9 mouse cellular contexts compared by ENCODE assay signal in the genomic region with DNA sequence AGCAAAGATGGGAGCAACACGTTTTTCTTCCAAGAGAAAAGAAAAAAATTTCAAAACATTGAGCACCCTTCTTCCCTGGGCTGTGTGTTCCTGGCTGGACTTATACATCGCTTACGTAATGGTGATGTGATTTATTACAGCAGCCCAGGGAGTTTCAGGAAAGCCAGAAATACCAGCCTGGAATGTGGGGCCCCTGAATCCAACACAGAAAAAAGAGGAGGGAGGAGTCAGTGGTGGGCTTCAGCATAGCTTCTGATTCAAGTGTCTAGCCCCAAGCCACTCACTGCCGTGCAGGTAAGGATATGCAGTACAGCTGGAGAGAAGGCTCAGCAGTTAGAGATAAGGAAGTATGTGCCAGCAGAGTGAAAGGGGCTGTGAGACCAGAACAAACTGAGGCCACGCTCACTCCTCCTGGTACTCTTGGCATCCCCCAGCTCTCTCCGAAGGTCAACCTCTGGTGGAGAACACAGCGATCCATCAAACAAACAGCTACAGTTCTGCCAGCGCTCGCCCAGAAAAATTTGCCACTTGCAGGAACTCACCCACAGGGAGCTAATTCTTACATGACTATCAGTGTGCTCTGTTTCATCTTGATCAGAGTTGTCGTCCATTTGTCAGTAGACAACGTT.
DNase-seq lines count a peak whose midpoint lies in the region; ATAC-seq lines count a peak whose summit lies in the region.
"Had no signal": no experiment of that assay in that cellular context is flagged by ENCODE, and none has a peak within 500 bp of the region (broad histone marks: within the 10 kb centered on the region; RNA-seq: fewer than 3 reads in every experiment).

No protein-coding gene starts in this region.

- DNase-seq in forebrain, embryonic 10.5 days (ENCODE audit: extremely low spot score, low spot score): no peak
- DNase-seq in 3T3-L1 (ENCODE audit: low read depth, low spot score): peak; percentile 66
- DNase-seq in embryo, embryonic 9.5 days (ENCODE audit: extremely low spot score): peak; percentile 37
- no peak for DNase-seq in spleen, postnatal 4 days (ENCODE audit: low spot score in 2 of 2)
- DNase-seq: cerebellum, adult 11 months had no signal

- no peak overlapping the region for H3K4me3 ChIP-seq in forebrain, embryonic 10.5 days
- H3K4me3 ChIP-seq in forebrain, embryonic 12.5 days (replicated peaks): no peak overlapping the region
- H3K4me3 ChIP-seq in lung, embryonic 16.5 days (ENCODE audit: low read length): no peak overlapping the region
- no peak overlapping the region for H3K4me3 ChIP-seq in midbrain, embryonic 16.5 days (ENCODE audit: low read depth, low read length)
- H3K4me3 ChIP-seq in liver, embryonic 12.5 days: no peak overlapping the region

- 0 out of 2 replicates have a peak overlapping the region, but pooled peaks have one; percentile 11 for H3K27ac ChIP-seq in forebrain, embryonic 10.5 days
- H3K27ac ChIP-seq in forebrain, embryonic 12.5 days: no peak overlapping the region
- H3K27ac ChIP-seq in lung, embryonic 16.5 days (ENCODE audit: low read length): peak overlapping the region; percentile 51
- H3K27ac ChIP-seq in midbrain, embryonic 16.5 days (ENCODE audit: low read length): no peak overlapping the region
- no peak overlapping the region for H3K27ac ChIP-seq in liver, embryonic 12.5 days

- H3K27me3 ChIP-seq in forebrain, embryonic 10.5 days (ENCODE audit: poor library complexity, severe bottlenecking): no peaks in the 10 kb centered on the region
- H3K27me3 ChIP-seq in forebrain, embryonic 12.5 days: no peaks in the 10 kb centered on the region
- H3K27me3 ChIP-seq in lung, embryonic 16.5 days (ENCODE audit: control insufficient read depth, insufficient read depth, low read depth, low read length): peaks cover 5% of the 10 kb centered on the region
- H3K27me3 ChIP-seq in midbrain, embryonic 16.5 days (ENCODE audit: control insufficient read depth, insufficient read depth, low read depth, low read length): no peaks in the 10 kb centered on the region
- no peaks in the 10 kb centered on the region for H3K27me3 ChIP-seq in liver, embryonic 12.5 days (replicated peaks)

- 84% methylated on average over 11 of the region's 11 CpGs for WGBS in forebrain, embryonic 10.5 days
- WGBS in forebrain, embryonic 12.5 days: 90% methylated on average over 11 of the region's 11 CpGs
- 12% methylated on average over 11 of the region's 11 CpGs for WGBS in lung, embryonic 16.5 days
- 83% methylated on average over 11 of the region's 11 CpGs for WGBS in midbrain, embryonic 16.5 days
- WGBS in liver, embryonic 12.5 days (ENCODE audit: insufficient replicate concordance): 48% methylated on average over 11 of the region's 11 CpGs

- H3K9me3 ChIP-seq in forebrain, embryonic 10.5 days: no peaks in the 10 kb centered on the region
- no peaks in the 10 kb centered on the region for H3K9me3 ChIP-seq in forebrain, embryonic 12.5 days
- no peaks in the 10 kb centered on the region for H3K9me3 ChIP-seq in lung, embryonic 16.5 days (ENCODE audit: control insufficient read depth, low read length)
- no peaks in the 10 kb centered on the region for H3K9me3 ChIP-seq in midbrain, embryonic 16.5 days (replicated peaks; ENCODE audit: control insufficient read depth, low read length, poor library complexity, severe bottlenecking)
- no peaks in the 10 kb centered on the region for H3K9me3 ChIP-seq in liver, embryonic 12.5 days (replicated peaks)

- no peaks in the 10 kb centered on the region for H3K36me3 ChIP-seq in forebrain, embryonic 10.5 days (replicated peaks)
- H3K36me3 ChIP-seq in forebrain, embryonic 12.5 days (replicated peaks): no peaks in the 10 kb centered on the region
- H3K36me3 ChIP-seq in lung, embryonic 16.5 days (ENCODE audit: control insufficient read depth, insufficient read depth, low read length): no peaks in the 10 kb centered on the region
- no peaks in the 10 kb centered on the region for H3K36me3 ChIP-seq in midbrain, embryonic 16.5 days (ENCODE audit: control insufficient read depth, insufficient read depth, low read length)
- H3K36me3 ChIP-seq in liver, embryonic 12.5 days: no peaks in the 10 kb centered on the region

- H3K4me2 ChIP-seq in forebrain, embryonic 12.5 days: no peak overlapping the region
- H3K4me2 ChIP-seq in lung, embryonic 16.5 days (ENCODE audit: low read depth, low read length): 0 out of 2 replicates have a peak overlapping the region, but pooled peaks have one; percentile 8
- no peak overlapping the region for H3K4me2 ChIP-seq in midbrain, embryonic 16.5 days (ENCODE audit: low read length)
- H3K4me2 ChIP-seq in liver, embryonic 12.5 days: no peak overlapping the region

- no peak overlapping the region for H3K9ac ChIP-seq in forebrain, embryonic 12.5 days
- H3K9ac ChIP-seq in lung, embryonic 16.5 days (ENCODE audit: low read length): no peak overlapping the region; the same call in 1 of the 2 replicates
- H3K9ac ChIP-seq in midbrain, embryonic 16.5 days (ENCODE audit: low read depth, low read length): no peak overlapping the region
- H3K9ac ChIP-seq in liver, embryonic 12.5 days: no peak overlapping the region

- ATAC-seq in forebrain, embryonic 12.5 days (ENCODE audit: low FRiP score): no peak
- ATAC-seq in lung, embryonic 16.5 days (ENCODE audit: low read depth): peak; percentile 78
- no peak for ATAC-seq in midbrain, embryonic 16.5 days
- no peak for ATAC-seq in liver, embryonic 12.5 days

- H3K4me1 ChIP-seq in forebrain, embryonic 10.5 days: peaks cover 20% of the 10 kb centered on the region
- H3K4me1 ChIP-seq in forebrain, embryonic 12.5 days: 0 out of 2 replicates have a peak, but pooled peaks cover 4% of the 10 kb centered on the region
- H3K4me1 ChIP-seq in lung, embryonic 16.5 days (replicated peaks; ENCODE audit: control insufficient read depth, insufficient read depth, low read length): peaks cover 12% of the 10 kb centered on the region; the same call in 1 of the 2 replicates
- H3K4me1 ChIP-seq in midbrain, embryonic 16.5 days (ENCODE audit: control insufficient read depth, insufficient read depth, low read length): no peaks in the 10 kb centered on the region
- H3K4me1 ChIP-seq in liver, embryonic 12.5 days: no peaks in the 10 kb centered on the region

Comparison
In these comparisons a context has a peak if more than half of its experiments do, and no peak if none do; other contexts are left out.
1. H3K27ac ChIP-seq: peak in forebrain, embryonic 10.5 days (single experiment) and lung, embryonic 16.5 days (single experiment); none in forebrain, embryonic 12.5 days (single experiment), midbrain, embryonic 16.5 days (single experiment) and liver, embryonic 12.5 days (single experiment).
2. DNase-seq: peak in 3T3-L1 (single experiment) and embryo, embryonic 9.5 days (single experiment); none in forebrain, embryonic 10.5 days (single experiment) and spleen, postnatal 4 days (0 of 2).